Mouse (Mus musculus) lung, embryonic 14.5 days (tissue): ENCODE data around the gene Zfp367. TPM values are rescaled to one million over a fixed set of nuclear protein-coding genes. Genes with fewer than 3 reads are reported as not detected.

ENCODE experiments used
- ATAC-seq: fragments of 200-750 bp; cut with Nextera tagmentation; 2 replicates; pipeline ENCODE4 v1.8.0; 2017; ENCODE audit warnings: mild to moderate bottlenecking, moderate TSS enrichment, moderate library complexity; ENCODE audit not compliant: insufficient read depth
- DNase-seq: peaks from one replicate; pipeline ENCODE4 v3.0.0-alpha.2; 2015
- H3K27ac ChIP-seq: fragments of 300-500 bp; sonication (generic); 2 replicates; pipeline ENCODE4 v1.5.1; 2014; ENCODE audit warnings: low read depth, mild to moderate bottlenecking, moderate library complexity
- H3K27me3 ChIP-seq: fragments of 300-500 bp; sonication (generic); 2 replicates; pipeline ENCODE4 v1.6.1; 2014; ENCODE audit warnings: low read length, control low read depth; ENCODE audit not compliant: insufficient read depth
- H3K36me3 ChIP-seq: fragments of 300-500 bp; sonication (generic); 2 replicates; pipeline ENCODE4 v1.6.1; 2014; ENCODE audit warnings: control low read depth; ENCODE audit not compliant: insufficient read depth
- H3K4me1 ChIP-seq: fragments of 300-500 bp; sonication (generic); 2 replicates; pipeline ENCODE4 v1.6.1; 2014; ENCODE audit warnings: antibody characterized with exemption, control low read depth; ENCODE audit not compliant: insufficient read depth
- H3K4me2 ChIP-seq: fragments of 300-500 bp; sonication (generic); 2 replicates; pipeline ENCODE4 v1.6.1; 2014; ENCODE audit warnings: mild to moderate bottlenecking
- H3K4me3 ChIP-seq: fragments of 300-500 bp; sonication (generic); 2 replicates; pipeline ENCODE4 v1.5.1; 2014; ENCODE audit warnings: low read depth, low read length
- H3K9ac ChIP-seq: fragments of 300-500 bp; sonication (generic); 2 replicates; pipeline ENCODE4 v1.6.1; 2014
- H3K9me3 ChIP-seq: fragments of 300-500 bp; sonication (generic); 2 replicates; pipeline ENCODE4 v1.6.1; 2016; ENCODE audit warnings: low read depth, low read length, control low read depth
- CTCF ChIP-seq: IDR thresholded peaks from 2 replicates; pipeline ENCODE4 v1.5.1; 2016; ENCODE audit warnings: antibody characterized with exemption, low read depth
- WGBS: fragments of 180-500 bp; shearing (Covaris S2); extraction: QIAGEN DNeasy Blood & Tissue Kit; methylation state at CpG from one replicate; pipeline ENCODE4 v1.1.7; 2014; 5-methylcytosine and 5-hydroxymethylcytosine counted together
- polyA plus RNA-seq: library from polyadenylated mRNA; unstranded; fragments of >200 nt; fragmentation: Nextera tagmentation; extraction: Ambion mirVana; gene quantifications from 2 replicates; pipeline ENCODE4 v1.2.1, GENCODE M21; 2014

The Zfp367 gene
- polyA plus RNA-seq, 1 experiment from 2014 or later = 29.5 TPM

GRCm38 (mm10) chr13:64178000-64178399 is 25.0 kb upstream of the Zfp367 start:
- peak; percentile 46 for DNase-seq
- Histone ChIP-seq H3K27ac (no peak overlapping the region), H3K4me1 (no peaks in the 10 kb centered on the region), H3K36me3 (peaks cover 20% of the 10 kb centered on the region), H3K4me3 (no peak overlapping the region), H3K9me3 (no peaks in the 10 kb centered on the region), H3K4me2 (no peak overlapping the region), H3K27me3 (no peaks in the 10 kb centered on the region), H3K9ac (no peak overlapping the region)
- WGBS = 59% methylated on average over 7 of the region's 7 CpGs
- TF ChIP-seq CTCF = no peak
- peak; percentile 81 for ATAC-seq

DNA sequence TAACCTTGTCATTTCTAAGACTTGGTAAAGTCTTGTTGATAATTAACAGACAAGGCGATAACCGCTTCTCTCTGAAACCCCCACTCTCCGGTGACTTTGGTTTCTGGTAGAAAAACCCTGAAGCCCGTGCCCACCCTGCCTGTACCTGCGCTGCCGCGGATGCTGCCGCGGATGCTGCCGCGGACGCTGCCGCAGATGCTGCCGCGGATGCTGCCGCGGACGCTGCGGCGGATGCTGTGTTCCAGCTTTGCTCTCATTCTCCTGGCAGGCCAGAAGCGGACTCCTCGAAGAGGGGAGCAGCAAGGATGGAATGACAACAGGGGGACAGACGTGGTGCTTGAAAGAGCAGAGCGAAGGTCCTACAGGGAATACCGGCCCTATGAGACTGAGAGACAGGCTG is 16.7 kb upstream of the Zfp367 start:
- DNase-seq (no peak), ATAC-seq (no peak)
- WGBS = 98% methylated on average over 25 of the region's 25 CpGs
- Histone ChIP-seq H3K4me1 (no peaks in the 10 kb centered on the region), H3K27ac (no peak overlapping the region), H3K4me3 (no peak overlapping the region), H3K4me2 (no peak overlapping the region), H3K9me3 (peaks cover 53% of the 10 kb centered on the region), H3K9ac (no peak overlapping the region), H3K36me3 (peaks cover 33% of the 10 kb centered on the region), H3K27me3 (no peaks in the 10 kb centered on the region)
- TF ChIP-seq CTCF = no peak

DNA sequence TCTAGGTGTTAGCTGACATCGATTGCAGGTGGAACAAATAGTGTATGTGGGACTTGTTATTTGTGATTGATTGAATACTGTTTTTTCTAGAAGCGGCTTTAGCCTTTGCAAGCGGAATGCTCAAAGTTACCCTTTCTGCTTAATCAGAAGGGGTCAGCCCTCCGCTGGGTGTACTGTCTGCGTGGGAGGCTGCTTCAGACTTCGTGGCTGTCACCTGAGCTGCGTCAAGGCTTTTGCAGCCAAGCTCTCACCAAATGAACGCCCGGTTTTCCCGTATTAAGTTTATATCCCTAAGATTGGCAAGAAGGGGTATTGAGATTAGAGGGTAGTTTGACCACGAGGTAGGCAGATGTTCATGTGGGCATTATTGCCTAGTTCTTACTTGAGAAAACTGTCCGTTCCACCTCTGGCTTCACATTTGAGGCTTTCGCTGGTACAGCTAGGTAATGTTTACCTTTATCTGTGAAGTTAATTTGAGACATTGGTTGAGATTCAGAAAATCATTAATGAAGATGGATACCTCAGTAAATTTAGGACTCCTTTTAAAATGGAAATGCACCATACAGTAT is 10.2 kb upstream of the Zfp367 start:
- no peak for ATAC-seq
- Histone ChIP-seq H3K27ac (no peak overlapping the region), H3K4me2 (peak overlapping the region; percentile 99), H3K36me3 (no peaks in the 10 kb centered on the region), H3K9ac (peak overlapping the region; percentile 83), H3K27me3 (no peaks in the 10 kb centered on the region), H3K4me3 (peak overlapping the region; percentile 84), H3K9me3 (peaks cover 12% of the 10 kb centered on the region; the same call in 1 of the 2 replicates), H3K4me1 (0 out of 2 replicates have a peak, but pooled peaks cover 5% of the 10 kb centered on the region)
- no peak for DNase-seq
- TF ChIP-seq CTCF = no peak
- 27% methylated on average over 13 of the region's 13 CpGs for WGBS

DNA sequence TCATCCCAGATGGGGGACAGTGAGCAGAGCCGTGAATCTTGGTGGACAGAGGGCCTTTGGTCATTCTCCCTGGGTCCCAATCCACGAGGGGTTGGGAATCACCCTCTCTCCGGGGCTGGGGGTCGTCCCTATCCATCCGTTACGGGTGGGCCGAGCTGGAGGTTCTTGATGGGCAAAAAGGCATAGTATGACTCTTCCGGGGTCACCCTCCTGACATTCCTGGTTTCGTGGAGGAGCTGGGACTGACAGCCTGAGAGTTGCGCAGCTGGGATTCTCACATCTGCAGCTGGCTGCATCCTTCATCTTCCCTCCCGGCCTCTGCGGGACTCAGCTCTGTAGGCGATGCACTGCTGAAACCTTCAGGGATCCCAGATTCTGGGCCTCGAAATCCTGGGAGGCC is 9.6 kb upstream of the Zfp367 start:
- peaks cover 9% of the 10 kb centered on the region; the same call in 1 of the 2 replicates for H3K9me3 ChIP-seq
- no peaks in the 10 kb centered on the region for H3K36me3 ChIP-seq
- 0 out of 2 replicates have a peak, but pooled peaks have one; percentile 4 for ATAC-seq
- 2% methylated on average over 14 of the region's 14 CpGs for WGBS
- H3K4me1 ChIP-seq = 0 out of 2 replicates have a peak, but pooled peaks cover 5% of the 10 kb centered on the region
- H3K4me2 ChIP-seq = peak overlapping the region; percentile 99
- H3K4me3 ChIP-seq = peak overlapping the region; percentile 84
- TF ChIP-seq CTCF = no peak
- no peak overlapping the region for H3K27ac ChIP-seq
- H3K9ac ChIP-seq = peak overlapping the region; percentile 83
- H3K27me3 ChIP-seq = no peaks in the 10 kb centered on the region
- DNase-seq = peak; percentile 52

GRCm38 (mm10) chr13:64161916-64162611 is 9.1 kb upstream of the Zfp367 start:
- no peak for TF ChIP-seq CTCF
- no peaks in the 10 kb centered on the region for H3K27me3 ChIP-seq
- H3K9ac ChIP-seq = peak overlapping the region; percentile 83
- H3K36me3 ChIP-seq = no peaks in the 10 kb centered on the region
- WGBS = under 1% methylated on average over 69 of the region's 71 CpGs
- H3K9me3 ChIP-seq = 0 out of 2 replicates have a peak, but pooled peaks cover 5% of the 10 kb centered on the region
- peak overlapping the region; percentile 99 for H3K4me2 ChIP-seq
- no peak for DNase-seq
- H3K27ac ChIP-seq = peak overlapping the region; percentile 84
- H3K4me3 ChIP-seq = peak overlapping the region; percentile 84
- 0 out of 2 replicates have a peak, but pooled peaks cover 5% of the 10 kb centered on the region for H3K4me1 ChIP-seq
- ATAC-seq = peak; percentile 72

DNA sequence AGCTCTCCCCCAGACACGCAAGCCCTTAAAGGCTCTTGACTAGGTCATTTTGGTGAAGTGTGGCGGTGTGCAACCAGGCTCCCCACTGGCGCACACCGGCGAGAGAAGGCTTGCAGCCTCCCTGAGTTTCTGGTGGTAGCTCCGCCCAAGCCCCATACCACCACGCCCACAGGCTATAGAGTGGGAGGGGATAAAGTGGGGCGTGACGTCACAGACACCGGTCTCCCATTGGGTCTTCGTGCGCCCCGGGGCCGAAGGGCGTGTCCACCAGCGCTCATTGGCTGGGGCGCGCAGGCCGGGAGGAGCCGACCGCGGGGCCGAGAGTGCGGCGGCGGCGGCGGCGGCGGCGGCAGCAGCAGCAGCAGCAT is 8.5 kb upstream of the Zfp367 start, which contains the start of gene Habp4:
Gene Habp4, plus strand, starts transcription at position 277 of the 368 bp plus-strand sequence.
- DNase-seq (peak; percentile 100), ATAC-seq (peak; percentile 98)
- H3K27me3 ChIP-seq = no peaks in the 10 kb centered on the region
- WGBS = under 1% methylated on average over 31 of the region's 31 CpGs
- H3K9me3 ChIP-seq = 0 out of 2 replicates have a peak, but pooled peaks cover 5% of the 10 kb centered on the region
- TF ChIP-seq CTCF = no peak
- peak within 1 kb of the TSS; percentile 83 for H3K9ac ChIP-seq
- peak within 1 kb of the TSS; percentile 84 for H3K27ac ChIP-seq
- no peaks in the 10 kb centered on the region for H3K36me3 ChIP-seq
- peak within 1 kb of the TSS; percentile 84 for H3K4me3 ChIP-seq
- 0 out of 2 replicates have a peak, but pooled peaks cover 5% of the 10 kb centered on the region for H3K4me1 ChIP-seq
- peak within 1 kb of the TSS; percentile 99 for H3K4me2 ChIP-seq

- Histone ChIP-seq H3K4me1 (no peaks in the 10 kb centered on the region), H3K9ac (no peak overlapping the region), H3K4me3 (no peak overlapping the region), H3K27me3 (no peaks in the 10 kb centered on the region), H3K4me2 (no peak overlapping the region), H3K36me3 (no peaks in the 10 kb centered on the region), H3K27ac (no peak overlapping the region), H3K9me3 (no peaks in the 10 kb centered on the region)
- ATAC-seq (no peak), DNase-seq (no peak)
- TF ChIP-seq CTCF = no peak
These were observed 4.0 kb upstream of the Zfp367 start for GRCm38 (mm10) chr13:64156966-64157365.
